Mouse (Mus musculus) brain, embryonic 18.5 days (tissue): Measurements from ENCODE around the gene Rnf39.

ENCODE experiments used
- DNase-seq: peaks from one replicate; pipeline ENCODE4 v3.0.0-alpha.2; 2012; ENCODE audit warnings: low read depth, low spot score

Gene Rnf39

DNA sequence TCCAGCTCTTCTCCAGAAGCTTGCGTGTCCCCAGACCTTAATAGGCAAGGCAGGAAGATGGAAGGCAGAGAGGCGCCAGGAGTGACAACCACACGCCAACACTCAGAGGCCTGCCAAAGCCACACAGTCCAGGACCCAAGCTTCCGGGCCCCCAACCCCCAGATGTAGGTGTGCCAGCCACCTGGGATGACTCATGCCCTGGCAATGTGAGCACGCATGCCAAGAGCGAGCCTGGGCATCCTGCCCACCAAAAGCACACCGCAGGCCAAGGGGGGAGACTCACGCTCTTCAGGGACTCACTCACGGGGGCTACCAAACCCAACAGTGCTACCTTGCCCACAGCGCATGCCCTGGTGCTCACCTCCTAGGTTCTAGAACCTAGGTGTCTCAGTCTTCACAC is 327 bp upstream of the Rnf39 start:
- no peak for DNase-seq

DNA sequence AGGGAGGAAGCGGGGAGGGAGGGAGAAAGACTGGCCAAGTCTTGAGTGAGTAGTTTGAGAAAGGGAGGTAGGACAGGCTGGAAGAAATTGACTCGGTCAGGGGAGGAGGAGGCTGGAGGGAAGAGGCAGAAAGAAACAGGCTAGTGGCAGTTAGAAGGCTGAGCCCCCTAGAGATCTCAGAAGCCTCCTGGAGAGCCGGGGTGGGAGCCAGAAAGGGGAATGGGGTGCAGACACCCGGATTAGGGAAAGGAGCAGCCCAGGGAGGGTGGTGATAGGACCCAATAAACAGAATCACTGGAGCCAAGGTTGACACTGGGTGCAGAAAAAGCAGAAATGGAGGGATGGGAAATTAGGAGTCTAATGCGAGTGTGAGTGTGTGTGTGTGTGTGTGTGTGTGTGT is 973 bp downstream of the Rnf39 start:
- no peak for DNase-seq

DNA sequence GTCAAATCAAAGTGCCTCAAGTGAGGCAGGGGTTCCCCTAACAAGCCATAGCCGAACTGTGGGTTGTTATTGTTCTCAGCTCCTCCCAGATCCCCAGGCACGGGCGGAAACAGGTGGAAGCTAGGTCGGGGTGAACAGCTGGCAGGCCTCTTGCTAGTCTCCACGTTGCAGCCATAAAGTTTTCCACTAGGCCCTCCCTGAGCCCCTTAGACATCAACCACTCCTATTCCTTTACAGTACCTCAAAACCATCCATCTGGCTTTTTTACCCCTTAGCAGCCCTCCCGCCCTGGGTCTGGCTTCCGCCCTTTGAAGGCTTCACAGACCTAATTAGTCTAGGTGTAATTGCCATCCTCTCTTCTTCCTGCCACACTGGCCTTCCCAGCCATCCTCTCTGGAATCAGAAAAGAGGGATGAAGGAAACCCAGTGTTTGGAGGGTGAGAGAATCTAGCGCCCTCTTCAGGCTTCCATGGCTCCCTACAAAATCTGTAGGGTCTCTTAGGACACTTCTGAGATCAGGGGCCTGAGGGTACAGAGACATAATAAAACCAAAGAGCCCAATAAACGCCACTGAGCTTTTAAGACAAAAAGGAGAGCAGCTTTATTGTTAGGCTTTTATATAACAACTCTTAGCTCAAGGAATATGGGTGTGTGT is 1.5 kb downstream of the Rnf39 start:
- DNase-seq, result no peak

DNA sequence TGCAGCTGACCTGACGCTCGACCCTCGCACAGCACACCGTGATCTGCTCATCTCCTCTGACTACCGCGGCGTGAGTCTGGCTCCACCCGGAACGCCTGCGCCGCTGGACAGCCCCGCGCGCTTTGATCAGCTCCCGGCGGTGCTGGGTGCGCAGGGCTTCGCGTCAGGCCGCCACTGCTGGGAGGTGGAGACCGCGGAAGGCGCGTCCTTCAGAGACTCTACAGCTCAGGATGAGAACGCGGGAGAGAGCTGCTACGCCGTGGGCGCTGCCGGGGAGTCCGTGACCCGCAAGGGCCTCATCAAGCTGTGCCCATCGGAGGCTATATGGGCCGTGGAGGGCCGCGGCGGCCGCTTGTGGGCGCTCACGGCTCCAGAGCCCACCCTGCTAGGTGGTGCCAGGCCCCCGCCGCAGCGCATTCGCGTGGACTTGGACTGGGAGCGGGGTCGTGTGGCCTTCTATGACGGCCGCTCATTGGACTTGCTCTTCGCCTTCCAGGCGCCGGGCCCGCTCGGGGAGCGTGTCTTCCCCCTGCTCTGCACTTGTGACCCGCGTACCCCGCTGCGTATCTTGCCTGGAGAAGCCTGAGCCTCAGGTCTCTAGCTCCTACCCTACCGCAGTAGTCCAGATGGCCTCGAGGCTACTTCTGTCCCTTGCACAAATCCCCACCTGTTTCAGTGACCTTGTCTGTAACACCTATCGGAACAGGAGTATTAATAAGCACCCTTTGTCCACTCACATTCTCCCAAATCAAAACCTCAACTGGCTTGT is 4.5 kb downstream of the Rnf39 start:
- DNase-seq, result peak; percentile 20

DNA sequence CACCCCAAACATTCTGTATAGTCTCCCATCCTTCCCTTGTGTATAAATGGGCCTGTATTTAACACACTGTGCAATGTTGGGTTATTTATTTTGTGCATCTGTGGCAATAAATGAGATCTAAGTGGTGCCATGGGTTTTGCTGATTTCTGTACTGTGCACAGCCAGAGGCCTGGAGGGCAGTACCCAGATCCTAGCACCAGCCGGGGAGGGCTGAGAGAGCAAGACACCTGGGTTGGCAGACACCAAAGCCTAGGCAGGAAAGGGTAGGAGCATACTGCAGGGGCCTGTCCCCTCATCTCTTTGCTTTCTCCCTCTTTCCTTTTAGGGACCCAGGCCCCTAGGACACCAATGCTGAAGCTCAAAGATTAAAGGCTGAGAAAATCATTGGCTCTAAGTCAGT is 5.6 kb downstream of the Rnf39 start:
- DNase-seq, result no peak

DNA sequence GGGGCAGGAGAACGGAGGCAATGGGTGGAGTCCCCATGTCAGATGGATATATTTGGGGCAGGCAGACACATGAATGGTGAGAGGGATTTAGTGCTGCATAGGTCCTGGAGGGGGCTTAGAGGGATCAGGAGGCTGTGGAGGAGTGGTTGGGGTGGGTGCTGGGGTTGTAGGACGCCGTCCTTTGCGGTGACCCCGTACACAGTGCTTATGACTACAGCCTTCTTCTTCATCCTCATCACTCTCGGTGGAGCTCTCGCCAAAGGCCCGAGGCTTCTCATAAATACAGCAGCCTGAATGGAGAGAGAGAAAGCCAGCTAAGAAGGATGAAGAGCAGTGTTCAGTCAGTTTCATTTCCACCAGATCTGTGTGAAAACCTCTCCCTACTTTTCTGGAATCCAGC is 6.5 kb downstream of the Rnf39 start:
- no peak for DNase-seq

DNA sequence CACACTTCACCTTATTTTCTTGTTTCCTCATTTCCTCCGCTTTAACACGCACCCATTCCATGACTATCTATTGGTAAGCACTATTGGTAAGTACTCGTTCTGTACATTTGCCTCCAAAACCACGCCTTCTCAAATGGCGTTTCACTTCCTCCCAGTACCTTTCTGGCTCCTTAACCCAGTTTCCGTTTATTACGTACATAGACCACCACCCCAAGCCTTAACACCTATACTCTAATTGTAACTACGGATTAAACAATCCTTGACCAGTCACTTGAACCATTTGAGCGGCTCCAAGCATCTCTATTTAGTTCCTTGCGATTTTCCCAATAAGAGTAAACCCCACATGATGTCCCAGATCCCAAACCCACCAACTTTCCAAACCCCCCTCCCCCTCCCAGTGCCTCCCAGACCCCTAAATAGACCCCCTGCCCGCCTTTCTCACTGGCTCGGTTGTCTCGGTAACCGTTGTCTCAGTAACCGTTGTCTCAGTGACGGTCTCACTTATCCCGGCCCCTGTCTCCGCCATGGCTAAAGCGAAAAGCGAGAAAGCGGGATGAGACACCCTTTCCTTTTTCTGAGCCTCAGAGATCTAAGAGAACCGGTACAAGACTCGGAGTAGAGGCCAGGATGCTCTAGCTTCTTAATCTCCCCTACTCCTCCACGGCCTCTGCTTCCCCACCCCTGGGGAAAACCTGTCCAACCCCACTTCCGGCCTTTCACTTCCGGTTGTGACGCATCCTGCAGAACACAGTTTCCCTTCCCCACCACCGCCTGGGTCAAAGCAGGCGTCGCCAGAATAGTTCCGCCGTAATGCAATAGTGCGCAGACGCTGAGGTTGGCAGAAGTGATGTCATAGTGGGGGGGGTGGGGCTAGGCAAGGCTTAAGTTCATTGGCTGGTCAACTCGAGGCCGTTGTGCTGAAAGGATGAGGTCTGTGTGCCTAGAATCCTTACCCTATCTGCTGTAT is 8.5 kb downstream of the Rnf39 start, which contains the start of gene Ppp1r11:
Gene Ppp1r11, minus strand, starts transcription at position 761 of the 967 bp plus-strand sequence.
- DNase-seq, result peak; percentile 99

DNA sequence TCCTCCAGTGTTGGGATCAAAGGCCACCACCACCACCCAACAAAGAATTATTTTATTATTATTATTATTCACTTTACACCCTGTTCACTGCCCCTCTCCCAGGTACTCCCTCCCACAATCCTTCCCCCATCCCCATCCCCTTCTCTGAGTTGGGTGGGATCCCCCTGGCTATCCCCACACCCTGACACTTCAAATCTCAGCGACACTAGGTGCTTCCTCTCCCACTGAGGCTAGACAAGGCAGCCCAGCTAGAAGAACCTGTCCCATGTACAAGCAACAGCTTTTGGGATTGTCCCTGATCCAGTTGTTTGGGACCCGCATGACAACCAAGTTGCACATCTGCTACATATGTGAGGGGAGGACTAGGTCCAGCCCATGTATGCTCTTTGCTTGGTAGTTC is 9.9 kb downstream of the Rnf39 start:
- no peak for DNase-seq

DNA sequence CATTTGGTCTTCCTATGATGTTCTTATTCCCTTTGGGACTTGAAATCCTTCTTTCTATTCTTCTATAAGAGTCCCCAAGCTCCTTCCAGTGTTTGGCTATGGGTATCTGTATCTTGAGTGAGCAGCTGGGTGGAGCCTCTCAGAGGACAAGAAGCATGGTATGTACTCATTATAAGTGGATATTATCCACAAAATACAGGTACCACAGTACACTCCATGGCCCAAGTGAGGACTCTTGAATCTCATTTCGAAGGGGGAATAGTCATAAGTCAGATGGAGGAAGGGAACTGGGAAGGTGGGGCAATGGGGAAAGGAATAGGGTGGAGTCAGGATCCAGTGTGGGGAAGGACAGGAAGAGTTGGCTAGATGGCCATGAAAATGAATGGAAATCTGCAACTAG is 10.3 kb downstream of the Rnf39 start:
- DNase-seq, result no peak

DNA sequence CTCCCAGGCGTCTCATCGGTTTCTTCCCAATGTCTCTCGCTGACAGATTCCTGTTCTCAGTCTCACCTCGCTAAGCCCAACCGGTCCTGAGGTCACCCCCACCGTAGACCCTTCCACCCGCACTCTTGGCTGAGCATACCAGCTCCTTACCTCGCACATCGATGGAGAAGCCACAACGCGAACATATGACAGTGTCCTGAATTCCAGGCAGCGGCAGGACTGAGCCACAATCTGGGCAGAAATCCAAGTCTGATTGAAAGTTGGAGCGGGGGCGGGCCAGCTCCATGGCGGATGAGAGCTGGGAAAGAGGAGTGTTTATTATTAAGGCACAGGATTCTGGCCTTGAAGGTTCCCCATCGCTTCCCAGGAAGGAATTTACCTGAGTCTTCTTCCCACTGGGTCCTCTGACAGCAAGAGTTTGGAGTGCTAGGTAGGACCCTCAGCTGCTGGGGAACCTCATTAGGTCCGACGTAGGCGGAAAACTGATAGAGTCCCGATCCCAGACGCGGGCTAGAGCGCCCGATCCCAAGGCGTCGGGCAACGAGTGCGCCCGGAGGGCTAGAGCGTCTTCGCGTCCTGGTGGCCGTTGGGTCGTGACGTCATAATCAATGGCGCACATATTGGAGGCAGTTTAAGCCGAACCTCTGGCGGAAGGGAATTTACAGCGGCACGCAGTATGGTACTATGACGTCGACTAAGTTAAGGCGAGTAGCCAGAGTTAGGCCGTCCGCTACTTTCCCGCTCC is 15.5 kb downstream of the Rnf39 start, which contains the start of the genes Znrd1 and Znrd1as:
Gene Znrd1, minus strand, starts transcription at position 561 of the 745 bp plus-strand sequence.
Gene Znrd1as, plus strand, starts transcription at position 594 of the 745 bp plus-strand sequence.
- peak; percentile 96 for DNase-seq

DNA sequence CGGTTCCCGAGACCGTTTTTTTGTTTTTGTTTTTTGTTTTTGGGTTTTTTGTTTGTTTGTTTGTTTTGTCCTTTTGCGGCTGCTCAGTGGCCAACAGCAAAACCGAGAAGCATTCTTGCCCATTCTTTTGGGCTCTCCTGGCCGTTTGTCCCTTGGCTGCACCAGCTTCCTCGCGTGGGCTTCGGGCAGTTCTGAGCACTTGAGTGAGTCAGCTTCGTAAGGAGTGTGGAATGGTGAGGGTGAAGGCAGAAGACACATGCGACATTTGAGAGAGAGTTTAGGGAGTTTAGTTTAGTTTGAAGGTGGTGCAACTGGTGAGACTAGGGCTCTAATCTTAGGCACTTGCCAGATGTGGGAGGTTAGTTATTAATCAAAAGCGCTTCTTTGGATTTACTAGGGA is 16.2 kb downstream of the Rnf39 start:
- DNase-seq, result no peak

DNA sequence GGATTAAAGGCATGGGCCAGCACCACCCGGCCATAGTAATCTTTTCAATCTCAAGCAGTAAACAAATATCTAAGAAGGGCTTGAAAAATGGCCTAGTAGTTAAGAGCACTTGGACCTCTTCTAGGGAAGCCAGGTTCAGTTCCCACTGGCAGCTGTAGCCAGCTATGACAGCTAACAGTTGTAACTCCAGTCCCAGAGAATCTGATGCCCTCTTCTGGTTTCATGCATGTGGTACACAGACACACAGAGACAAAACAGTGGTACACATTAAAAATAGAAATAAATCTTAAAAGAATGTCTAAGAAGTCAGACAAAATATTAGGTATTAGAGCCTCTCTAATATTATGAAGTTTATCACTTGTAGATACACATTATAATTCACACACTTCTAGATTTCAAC is 18.4 kb downstream of the Rnf39 start:
- no peak for DNase-seq

DNA sequence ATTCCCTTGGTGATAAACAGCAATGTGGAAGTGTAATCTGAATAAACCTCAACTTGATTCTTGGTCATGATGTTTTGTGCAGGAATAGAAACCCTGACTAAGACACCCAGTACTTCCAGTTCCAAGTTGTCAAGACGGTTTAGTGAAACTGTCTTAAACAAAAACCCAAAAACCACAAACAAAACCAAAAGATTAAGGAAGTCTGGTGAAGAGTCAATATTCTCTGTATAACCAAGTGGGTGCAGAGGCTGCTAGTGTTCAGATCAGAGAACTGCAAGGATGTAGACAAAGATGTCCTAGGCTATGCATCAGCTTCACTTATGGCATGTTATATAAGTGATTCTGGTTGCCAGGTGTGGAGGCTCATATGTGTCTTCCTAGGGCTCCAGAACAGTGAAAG is 24.2 kb downstream of the Rnf39 start:
- DNase-seq, result no peak

DNA sequence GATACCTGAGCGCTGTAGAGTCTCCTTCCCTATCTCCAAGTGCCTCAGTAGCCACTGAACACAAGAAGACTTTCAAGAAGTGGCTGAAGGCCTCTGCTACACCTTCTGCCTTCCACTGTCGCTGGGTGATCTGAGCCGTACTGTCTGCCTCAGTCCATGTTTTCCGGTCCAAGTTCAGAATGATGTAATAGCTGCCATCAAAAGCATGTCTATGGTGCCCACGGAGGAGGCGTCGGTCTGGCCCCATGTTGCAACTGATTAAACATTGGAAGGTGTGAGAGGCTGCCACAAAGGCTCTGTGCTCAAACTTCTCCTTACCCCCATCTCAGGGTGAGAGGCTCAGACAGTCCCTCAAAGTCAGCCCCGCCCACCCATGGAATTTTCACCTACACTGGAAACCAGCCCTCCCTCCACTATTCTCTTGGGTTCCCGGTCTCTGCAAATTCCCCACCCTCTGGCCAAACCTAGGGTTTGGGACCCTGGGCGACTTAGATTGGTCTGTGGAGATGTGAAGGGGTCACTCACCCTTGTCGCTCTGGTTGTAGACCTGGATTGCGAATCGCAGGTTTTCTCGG is 27.7 kb downstream of the Rnf39 start:
- DNase-seq, result no peak

DNA sequence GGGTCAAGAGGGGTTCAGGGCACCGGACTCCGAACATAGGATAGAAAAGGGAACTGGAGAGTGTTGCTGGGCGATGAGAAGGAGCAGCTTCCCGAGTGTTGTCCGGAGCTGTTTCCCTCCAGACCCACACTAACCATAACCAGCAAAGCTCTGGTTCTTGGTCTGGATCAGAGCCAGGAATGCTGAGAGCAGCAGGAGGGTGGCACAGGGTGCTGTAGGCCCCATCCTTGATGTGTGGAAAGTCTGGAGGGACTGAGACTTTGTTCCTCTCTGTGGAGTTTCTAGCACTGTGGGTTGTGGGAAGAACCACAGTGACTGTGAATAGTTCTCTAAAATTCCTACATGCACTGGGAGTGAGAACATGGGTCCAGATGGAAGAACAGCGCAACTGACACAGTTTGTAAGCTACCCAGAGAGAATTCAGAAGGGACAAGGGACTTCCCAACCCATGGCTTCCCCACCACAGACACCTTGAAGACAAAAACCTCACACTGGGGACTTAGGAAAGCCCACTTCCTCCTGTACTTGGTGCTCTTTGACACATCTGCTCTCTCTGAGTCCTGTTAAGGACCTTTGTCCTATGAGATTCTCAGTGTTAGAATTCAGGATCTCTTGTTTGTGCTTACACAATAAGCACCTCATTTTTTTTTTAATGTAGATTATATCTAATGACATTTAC is 28.6 kb downstream of the Rnf39 start:
- no peak for DNase-seq

DNA sequence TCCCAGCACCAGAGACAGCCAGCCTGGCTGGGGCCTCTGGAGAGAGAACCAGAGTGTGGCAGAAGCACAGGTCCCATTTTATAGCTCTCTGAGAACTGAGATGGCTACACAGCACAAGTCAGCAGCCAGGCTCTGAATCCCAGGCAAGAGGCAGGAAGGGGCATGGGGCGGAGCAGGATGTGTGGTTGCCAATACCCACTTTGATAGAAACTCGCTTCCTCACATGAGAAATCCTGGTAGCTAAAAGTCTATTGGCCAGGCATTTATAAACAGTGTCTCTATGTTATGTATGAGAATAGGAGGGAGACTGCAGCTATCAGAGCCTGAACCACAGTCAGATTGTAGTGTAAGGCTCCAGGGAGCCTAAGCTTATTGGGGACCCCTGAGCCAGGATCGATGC is 30.1 kb downstream of the Rnf39 start:
- no peak for DNase-seq

DNA sequence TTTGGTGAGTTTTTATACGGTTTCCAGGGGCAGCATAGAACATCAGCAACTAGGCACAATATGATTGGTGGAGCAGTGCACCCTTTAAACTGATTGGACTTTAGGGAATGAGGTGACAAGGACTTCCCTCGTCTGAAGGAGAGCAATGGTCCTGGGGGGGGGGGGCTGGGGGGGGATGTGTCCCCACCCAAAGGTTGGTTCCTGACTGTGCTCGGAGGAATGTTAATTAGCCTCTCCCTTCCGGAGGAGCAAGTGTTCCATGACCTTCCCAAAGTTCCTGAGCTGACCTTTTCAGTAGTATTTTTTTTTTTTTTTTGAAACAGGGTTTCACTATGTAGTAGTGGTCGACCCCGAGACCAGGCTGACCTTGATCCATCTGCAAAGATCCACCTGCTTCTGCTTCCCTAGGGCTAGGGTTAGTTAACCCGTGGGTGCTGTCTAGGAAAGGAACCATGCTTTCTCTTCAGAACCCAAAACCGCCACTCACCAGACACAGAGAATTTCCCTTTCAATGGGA is 30.6 kb downstream of the Rnf39 start:
- DNase-seq, result no peak

DNA sequence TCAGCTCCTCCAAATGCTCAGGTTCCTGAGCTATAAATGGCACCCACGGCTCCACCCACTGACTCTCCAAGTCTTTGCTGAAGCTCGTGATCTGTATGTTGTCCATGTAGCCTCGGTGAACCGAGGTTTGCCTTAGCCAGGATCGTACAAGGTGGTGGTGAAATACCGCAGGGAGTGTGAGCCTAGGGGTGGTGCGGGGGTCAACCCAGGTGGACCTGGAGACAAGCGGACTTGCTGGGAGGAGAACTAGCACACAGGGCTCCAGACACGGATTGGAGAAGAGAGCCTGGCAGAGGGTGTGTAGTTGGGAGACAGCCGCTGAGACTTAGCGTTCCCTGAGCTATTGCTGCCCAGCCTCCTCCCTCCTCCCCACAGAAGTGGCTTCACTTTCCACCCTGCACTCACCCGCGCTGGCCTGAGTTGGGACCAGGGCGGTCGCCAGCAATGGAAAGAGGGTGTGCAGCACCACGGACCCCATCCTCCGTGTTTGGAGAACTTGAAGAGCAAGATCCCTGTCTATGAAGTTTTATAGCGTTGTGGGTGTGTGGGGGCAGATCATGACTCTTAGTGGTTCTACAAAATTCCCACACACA is 38.6 kb downstream of the Rnf39 start, which contains the start of gene 2410137M14Rik:
Gene 2410137M14Rik, minus strand, starts transcription at position 17 of the 593 bp plus-strand sequence.
- DNase-seq, result no peak

DNA sequence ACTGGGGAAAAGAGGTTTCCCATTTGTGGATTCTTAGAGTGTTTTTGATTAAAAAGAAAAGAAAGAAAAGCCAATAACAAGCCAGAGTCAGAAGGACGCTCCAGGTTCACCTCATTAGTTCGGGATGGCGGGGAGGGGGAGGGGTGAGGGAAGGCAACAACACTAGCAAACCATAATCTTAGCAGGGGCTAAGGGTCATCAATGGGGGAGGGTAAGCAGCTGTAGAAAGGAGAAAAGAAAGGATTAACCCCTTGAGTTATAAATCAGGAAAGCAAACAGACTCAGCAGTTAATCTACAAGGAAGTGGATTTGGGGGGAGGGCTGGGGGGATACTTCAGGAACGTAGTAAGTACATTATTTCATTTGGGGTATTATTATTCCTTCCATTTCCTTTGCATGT is 39.1 kb downstream of the Rnf39 start:
- no peak for DNase-seq
